ENCODE assay signal across 22 mouse cellular contexts in genomic region chr1:55700726-55701125, GRCm38 (mm10).
DNase-seq lines count a peak whose midpoint lies in the region; ATAC-seq lines count a peak whose summit lies in the region.
"Had no signal": no experiment of that assay in that cellular context is flagged by ENCODE, and none has a peak within 500 bp of the region (broad histone marks: within the 10 kb centered on the region; RNA-seq: fewer than 3 reads in every experiment).

No protein-coding gene starts in this region.

- no peak overlapping the region for H3K4me3 ChIP-seq in hindbrain, embryonic 11.5 days (ENCODE audit: low read depth, low read length)
- no peak overlapping the region for H3K4me3 ChIP-seq in hindbrain, embryonic 13.5 days
- no peak overlapping the region for H3K4me3 ChIP-seq in neural tube, embryonic 12.5 days
- H3K4me3 ChIP-seq: embryonic facial prominence, embryonic 15.5 days; erythroblast, embryonic 14.5 days; forebrain, embryonic 10.5 days; gastrocnemius, adult 2 months; heart, embryonic 13.5 days had no signal

- no peaks in the 10 kb centered on the region for H3K36me3 ChIP-seq in hindbrain, embryonic 11.5 days (ENCODE audit: control insufficient read depth, insufficient read depth, low read length)
- no peaks in the 10 kb centered on the region; the same call in 1 of the 2 replicates for H3K36me3 ChIP-seq in hindbrain, embryonic 13.5 days
- H3K36me3 ChIP-seq in neural tube, embryonic 12.5 days: no peaks in the 10 kb centered on the region
- H3K36me3 ChIP-seq: embryonic facial prominence, embryonic 15.5 days; forebrain, embryonic 10.5 days; heart, embryonic 13.5 days had no signal

- ATAC-seq in hindbrain, embryonic 11.5 days (ENCODE audit: low FRiP score): peak; percentile 36; the same call in 1 of the 2 replicates
- no peak for ATAC-seq in hindbrain, embryonic 13.5 days (ENCODE audit: low FRiP score)
- ATAC-seq in neural tube, embryonic 12.5 days (ENCODE audit: low FRiP score, low read depth): 0 out of 2 replicates have a peak, but pooled peaks have one; percentile 15
- ATAC-seq: forebrain, embryonic 14.5 days had no signal

- H3K9ac ChIP-seq in hindbrain, embryonic 11.5 days (ENCODE audit: low read depth, low read length): no peak overlapping the region
- no peak overlapping the region for H3K9ac ChIP-seq in hindbrain, embryonic 13.5 days
- no peak overlapping the region for H3K9ac ChIP-seq in neural tube, embryonic 12.5 days
- H3K9ac ChIP-seq: embryonic facial prominence, embryonic 15.5 days; heart, embryonic 13.5 days; hindbrain, embryonic 14.5 days had no signal

- H3K4me2 ChIP-seq in hindbrain, embryonic 11.5 days (replicated peaks; ENCODE audit: low read depth, low read length): no peak overlapping the region
- no peak overlapping the region for H3K4me2 ChIP-seq in hindbrain, embryonic 13.5 days
- H3K4me2 ChIP-seq in neural tube, embryonic 12.5 days (replicated peaks): no peak overlapping the region
- H3K4me2 ChIP-seq: embryonic facial prominence, embryonic 15.5 days; heart, embryonic 13.5 days; hindbrain, embryonic 14.5 days had no signal

- 29% methylated on average over 6 of the region's 6 CpGs for WGBS in hindbrain, embryonic 11.5 days
- WGBS in hindbrain, embryonic 13.5 days: 27% methylated on average over 6 of the region's 6 CpGs
- 28% methylated on average over 6 of the region's 6 CpGs for WGBS in neural tube, embryonic 12.5 days

- no peaks in the 10 kb centered on the region; the same call in 1 of the 2 replicates for H3K27me3 ChIP-seq in hindbrain, embryonic 11.5 days (ENCODE audit: control insufficient read depth, insufficient read depth, low read length)
- H3K27me3 ChIP-seq in hindbrain, embryonic 13.5 days: no peaks in the 10 kb centered on the region
- no peaks in the 10 kb centered on the region for H3K27me3 ChIP-seq in neural tube, embryonic 12.5 days (replicated peaks)
- H3K27me3 ChIP-seq: embryonic facial prominence, embryonic 15.5 days; heart, embryonic 13.5 days had no signal

- H3K27ac ChIP-seq in hindbrain, embryonic 11.5 days (ENCODE audit: low read depth, low read length): no peak overlapping the region
- no peak overlapping the region for H3K27ac ChIP-seq in hindbrain, embryonic 13.5 days
- no peak overlapping the region for H3K27ac ChIP-seq in neural tube, embryonic 12.5 days
- H3K27ac ChIP-seq: embryonic facial prominence, embryonic 15.5 days; gastrocnemius, adult 2 months; heart, embryonic 13.5 days; hindbrain, embryonic 14.5 days had no signal

- H3K9me3 ChIP-seq in hindbrain, embryonic 11.5 days (ENCODE audit: control insufficient read depth, low read length): no peaks in the 10 kb centered on the region
- 0 out of 2 replicates have a peak, but pooled peaks cover 2% of the 10 kb centered on the region for H3K9me3 ChIP-seq in hindbrain, embryonic 13.5 days
- H3K9me3 ChIP-seq in neural tube, embryonic 12.5 days: no peaks in the 10 kb centered on the region
- H3K9me3 ChIP-seq: embryonic facial prominence, embryonic 15.5 days; forebrain, embryonic 10.5 days; heart, embryonic 13.5 days had no signal

- peak; percentile 16 for DNase-seq in hindbrain, embryonic 11.5 days (ENCODE audit: low spot score)
- DNase-seq in neural tube, embryonic 10.5 days (ENCODE audit: extremely low spot score, low spot score): no peak
- DNase-seq in embryo, embryonic 10.5 days (ENCODE audit: low spot score): peak; percentile 36
- no peak for DNase-seq in MN1 (ENCODE audit: low spot score)
- DNase-seq in right cerebral cortex, adult 2 months (ENCODE audit: low spot score in 2 of 2): no peak
- DNase-seq: adrenal gland, adult 8-10 months; adrenal gland, postnatal 36 days; cerebellum, adult 11 months; cerebellum, adult 8-10 months; cerebellum, postnatal 14 days; gastrocnemius, adult 2 months; gastrocnemius, postnatal 36 days; heart, adult 11 months; heart, postnatal 36 days had no signal

- peaks cover 3% of the 10 kb centered on the region; the same call in 1 of the 2 replicates for H3K4me1 ChIP-seq in hindbrain, embryonic 11.5 days (replicated peaks; ENCODE audit: control insufficient read depth, insufficient read depth, low read length)
- peaks cover 28% of the 10 kb centered on the region for H3K4me1 ChIP-seq in hindbrain, embryonic 13.5 days (replicated peaks)
- peaks cover 16% of the 10 kb centered on the region for H3K4me1 ChIP-seq in neural tube, embryonic 12.5 days
- H3K4me1 ChIP-seq: embryonic facial prominence, embryonic 15.5 days; heart, embryonic 13.5 days had no signal

Comparison
In these comparisons a context has a peak if more than half of its experiments do, and no peak if none do; other contexts are left out.
1. DNase-seq: peak in hindbrain, embryonic 11.5 days (single experiment) and embryo, embryonic 10.5 days (single experiment); none in neural tube, embryonic 10.5 days (single experiment), MN1 (single experiment) and right cerebral cortex, adult 2 months (0 of 2).